ENCODE assay signal across 12 mouse cellular contexts in the genomic region with DNA sequence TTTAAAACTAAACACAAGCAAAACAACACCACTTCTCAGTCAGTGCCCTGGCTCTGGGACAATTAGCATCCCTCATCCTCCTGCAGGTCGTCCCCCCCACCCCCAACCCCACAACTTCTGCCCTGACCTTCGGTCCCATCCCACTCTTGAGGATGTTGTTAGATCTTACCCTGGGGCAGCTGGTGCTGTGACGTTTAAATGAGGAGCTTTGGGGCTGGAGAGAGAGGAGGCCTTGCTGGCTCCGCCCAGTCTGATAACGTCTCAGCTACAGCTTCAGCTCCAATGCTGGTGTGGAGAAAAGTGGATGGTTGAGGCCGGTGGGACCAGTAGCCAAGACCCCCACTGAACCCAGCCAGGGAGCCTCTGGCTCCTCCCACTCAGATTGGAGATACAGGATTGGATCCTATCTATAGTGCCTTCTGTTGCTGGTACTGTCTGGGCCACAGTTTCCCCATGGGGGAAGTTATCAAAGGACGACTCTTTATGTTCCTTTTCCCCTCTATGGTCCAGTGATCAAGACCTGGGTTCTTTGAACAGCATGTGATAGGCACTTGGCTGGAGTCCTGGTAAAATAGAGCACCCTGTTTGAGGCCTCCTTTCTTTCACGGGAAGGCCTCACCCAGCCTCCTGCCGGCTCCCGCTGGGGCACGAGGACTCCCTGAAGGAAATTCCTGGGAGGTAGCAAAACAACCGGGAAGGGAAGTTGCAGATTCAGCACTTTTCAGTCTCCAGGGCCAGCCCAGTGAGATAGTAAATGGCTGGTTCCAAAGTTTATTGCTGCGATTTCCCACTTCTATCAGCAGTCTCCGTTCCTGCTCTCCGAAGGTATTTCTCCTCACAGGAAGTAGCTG. TPM values are rescaled to one million over a fixed set of nuclear protein-coding genes. Genes with fewer than 3 reads are reported as not detected.
DNase-seq lines count a peak whose midpoint lies in the region; ATAC-seq and TF ChIP-seq lines count a peak whose summit lies in the region.
"Had no signal": no experiment of that assay in that cellular context is flagged by ENCODE, and none has a peak within 500 bp of the region (broad histone marks: within the 10 kb centered on the region; RNA-seq: fewer than 3 reads in every experiment).

Gene Slc7a9 (plus strand): TSS at position 801 of the 851 bp plus-strand sequence.

- H3K27ac ChIP-seq in lung, embryonic 14.5 days (ENCODE audit: low read depth): 0 out of 2 replicates have a peak within 1 kb of the TSS, but pooled peaks have one; percentile 6

- intact Hi-C loops in left cerebral cortex, postnatal 4 days (cut with DNase I): no loop called here

- H3K4me3 ChIP-seq in lung, embryonic 14.5 days (ENCODE audit: low read depth, low read length): no peak within 1 kb of the TSS

- H3K9ac ChIP-seq in lung, embryonic 14.5 days: peak within 1 kb of the TSS; percentile 5; the same call in 1 of the 2 replicates

- no peaks in the 10 kb centered on the region for H3K27me3 ChIP-seq in lung, embryonic 14.5 days (ENCODE audit: insufficient read depth, low read length)
- H3K27me3 ChIP-seq: Patski had no signal

- ATAC-seq in lung, embryonic 14.5 days (ENCODE audit: insufficient read depth): peak; percentile 21; the same call in 1 of the 2 replicates
- no peak for ATAC-seq in frontal cortex, adult (ENCODE audit: low TSS enrichment)
- ATAC-seq: forebrain, embryonic 16.5 days; Patski had no signal

- H3K36me3 ChIP-seq in lung, embryonic 14.5 days (ENCODE audit: insufficient read depth): no peaks in the 10 kb centered on the region

- no peak within 1 kb of the TSS for H3K4me2 ChIP-seq in lung, embryonic 14.5 days

- H3K4me1 ChIP-seq in lung, embryonic 14.5 days (ENCODE audit: insufficient read depth): no peaks in the 10 kb centered on the region

- no peaks in the 10 kb centered on the region for H3K9me3 ChIP-seq in lung, embryonic 14.5 days (ENCODE audit: low read depth, low read length)

- DNase-seq in lung, embryonic 14.5 days: peak; percentile 37
- no peak for DNase-seq in lung, postnatal 14 days
- DNase-seq in embryo, embryonic 10 days (ENCODE audit: low spot score): peak; percentile 38
- DNase-seq in kidney, adult 9 months: peak; percentile 93
- peak; percentile 5 for DNase-seq in retina, embryonic 14.5 days (ENCODE audit: low spot score)
- no peak for DNase-seq in left cerebral cortex, postnatal 4 days
- DNase-seq in spleen, postnatal 10 days (ENCODE audit: low spot score in 2 of 2): no peak
- DNase-seq: right cerebral cortex, postnatal 14 days had no signal

- 20% methylated on average over 15 of the region's 15 CpGs for WGBS in lung, embryonic 14.5 days

- no peak for TF ChIP-seq CTCF in lung, embryonic 14.5 days (IDR thresholded peaks at IDR 0.05; ENCODE audit: low read depth)

RNA-seq across cellular contexts. Expression of gene Slc7a9, which starts in this region (rescaled TPM):
- 0.49 and 0.67 TPM in 2 replicates for polyA plus RNA-seq in lung, embryonic 14.5 days (2014; fragmentation: Nextera tagmentation; extraction: Ambion mirVana)
- total RNA-seq in left cerebral cortex, postnatal 4 days (2021): not detected
- total RNA-seq: layer of hippocampus, postnatal 25 days had no signal
- polyA plus RNA-seq: Patski had no signal

Comparison
In these comparisons a context has a peak if more than half of its experiments do, and no peak if none do; other contexts are left out.
1. Peak in DNase-seq, ATAC-seq, H3K27ac ChIP-seq and H3K9ac ChIP-seq in lung, embryonic 14.5 days; RNA of the gene not detected or under 1 TPM.
2. DNase-seq: peak in embryo, embryonic 10 days (single experiment), kidney, adult 9 months (single experiment) and retina, embryonic 14.5 days (single experiment); none in lung, postnatal 14 days (single experiment), left cerebral cortex, postnatal 4 days (single experiment) and spleen, postnatal 10 days (0 of 2).